Comparison of ENCODE assay signal across 12 mouse cellular contexts in genomic region chr10:115248041-115248440, GRCm38 (mm10). TPM values are rescaled to one million over a fixed set of nuclear protein-coding genes. Genes with fewer than 3 reads are reported as not detected.
DNase-seq lines count a peak whose midpoint lies in the region; ATAC-seq and TF ChIP-seq lines count a peak whose summit lies in the region.
"Had no signal": no experiment of that assay in that cellular context is flagged by ENCODE, and none has a peak within 500 bp of the region (broad histone marks: within the 10 kb centered on the region; RNA-seq: fewer than 3 reads in every experiment).

No protein-coding gene starts in this region.

- no peaks in the 10 kb centered on the region for H3K27me3 ChIP-seq in hindbrain, postnatal 0 days (ENCODE audit: insufficient read depth, low read length)
- H3K27me3 ChIP-seq in hindbrain, embryonic 14.5 days (ENCODE audit: control insufficient read depth, insufficient read depth, low read length), result no peaks in the 10 kb centered on the region
- H3K27me3 ChIP-seq in kidney, adult 2 months (replicated peaks; ENCODE audit: control insufficient read depth, insufficient read depth, low read length), result no peaks in the 10 kb centered on the region
- H3K27me3 ChIP-seq in liver, embryonic 16.5 days (ENCODE audit: control insufficient read depth, insufficient read depth, low read depth, low read length), result no peaks in the 10 kb centered on the region
- H3K27me3 ChIP-seq: Patski had no signal

- no peak for DNase-seq in hindbrain, postnatal 0 days (ENCODE audit: low spot score)
- DNase-seq in hindbrain, embryonic 14.5 days (ENCODE audit: low spot score), result no peak
- DNase-seq in cerebellum, adult 18-20 months, result peak; percentile 38 to 49
- peak; percentile 35 for DNase-seq in kidney, adult 2 months
- no peak for DNase-seq in ovary, postnatal 36 days (ENCODE audit: low spot score)
- DNase-seq in frontal cortex, postnatal 14 days (ENCODE audit: low spot score in 2 of 2), result no peak
- no peak for DNase-seq in thymus, postnatal 25 days
- DNase-seq: lung, postnatal 10 days had no signal

- H3K36me3 ChIP-seq in hindbrain, postnatal 0 days (ENCODE audit: insufficient read depth, low read length), result no peaks in the 10 kb centered on the region
- H3K36me3 ChIP-seq in hindbrain, embryonic 14.5 days (replicated peaks; ENCODE audit: control insufficient read depth, insufficient read depth), result no peaks in the 10 kb centered on the region
- H3K36me3 ChIP-seq in kidney, adult 2 months (ENCODE audit: control insufficient read depth, insufficient read depth, low read length), result no peaks in the 10 kb centered on the region
- H3K36me3 ChIP-seq in liver, embryonic 16.5 days (ENCODE audit: control insufficient read depth, insufficient read depth), result no peaks in the 10 kb centered on the region

- no peak overlapping the region for H3K9ac ChIP-seq in hindbrain, postnatal 0 days (replicated peaks; ENCODE audit: low read length)
- no peak overlapping the region for H3K9ac ChIP-seq in hindbrain, embryonic 14.5 days
- H3K9ac ChIP-seq in liver, embryonic 16.5 days (ENCODE audit: low read depth, low read length), result peak overlapping the region; percentile 26; the same call in 1 of the 2 replicates

- no peaks in the 10 kb centered on the region for H3K9me3 ChIP-seq in hindbrain, postnatal 0 days (ENCODE audit: low read length)
- no peaks in the 10 kb centered on the region for H3K9me3 ChIP-seq in hindbrain, embryonic 14.5 days (ENCODE audit: control insufficient read depth, low read length)
- H3K9me3 ChIP-seq in liver, embryonic 16.5 days (replicated peaks; ENCODE audit: control insufficient read depth, low read length), result no peaks in the 10 kb centered on the region

- no peak for ATAC-seq in hindbrain, postnatal 0 days
- no peak for ATAC-seq in hindbrain, embryonic 14.5 days (ENCODE audit: low FRiP score)
- no peak for ATAC-seq in liver, embryonic 16.5 days (ENCODE audit: low read depth)
- ATAC-seq: forebrain, embryonic 14.5 days; Patski had no signal

- TF ChIP-seq POLR2A in kidney, adult 2 months (IDR thresholded peaks at IDR 0.05; ENCODE audit: low read depth, low read length), result no peak

- no peak overlapping the region for H3K4me3 ChIP-seq in hindbrain, postnatal 0 days (ENCODE audit: low read length)
- H3K4me3 ChIP-seq in hindbrain, embryonic 14.5 days (replicated peaks; ENCODE audit: low read length), result no peak overlapping the region
- no peak overlapping the region for H3K4me3 ChIP-seq in kidney, adult 2 months (ENCODE audit: insufficient read depth, low read depth, low read length)
- no peak overlapping the region for H3K4me3 ChIP-seq in liver, embryonic 16.5 days (ENCODE audit: low read depth, low read length)

- peak overlapping the region; percentile 33 for H3K4me2 ChIP-seq in hindbrain, postnatal 0 days (ENCODE audit: low read depth, low read length)
- no peak overlapping the region for H3K4me2 ChIP-seq in hindbrain, embryonic 14.5 days (replicated peaks)
- H3K4me2 ChIP-seq in liver, embryonic 16.5 days (ENCODE audit: low read depth, low read length), result peak overlapping the region; percentile 40

- peaks cover 12% of the 10 kb centered on the region; the same call in 1 of the 2 replicates for H3K4me1 ChIP-seq in hindbrain, postnatal 0 days (ENCODE audit: insufficient read depth, low read length)
- peaks cover 12% of the 10 kb centered on the region for H3K4me1 ChIP-seq in hindbrain, embryonic 14.5 days (replicated peaks; ENCODE audit: control insufficient read depth, insufficient read depth, low read length)
- peaks cover 7% of the 10 kb centered on the region; the same call in 1 of the 2 replicates for H3K4me1 ChIP-seq in kidney, adult 2 months (ENCODE audit: control insufficient read depth, insufficient read depth, low read length)
- peaks cover 37% of the 10 kb centered on the region for H3K4me1 ChIP-seq in liver, embryonic 16.5 days (ENCODE audit: control insufficient read depth, low read depth, low read length)

- WGBS in hindbrain, postnatal 0 days, result 30% methylated on average over 7 of the region's 7 CpGs
- 29% methylated on average over 7 of the region's 7 CpGs for WGBS in hindbrain, embryonic 14.5 days
- 15% methylated on average over 7 of the region's 7 CpGs for WGBS in kidney, adult 2 months
- 5% methylated on average over 7 of the region's 7 CpGs for WGBS in liver, embryonic 16.5 days (ENCODE audit: insufficient replicate concordance)

- no peak overlapping the region for H3K27ac ChIP-seq in hindbrain, postnatal 0 days
- no peak overlapping the region for H3K27ac ChIP-seq in hindbrain, embryonic 14.5 days
- no peak overlapping the region for H3K27ac ChIP-seq in kidney, adult 2 months (ENCODE audit: insufficient read depth, low read depth, low read length)
- H3K27ac ChIP-seq in liver, embryonic 16.5 days (ENCODE audit: low read length), result peak overlapping the region; percentile 62
- H3K27ac ChIP-seq: stomach, postnatal 0 days had no signal

- TF ChIP-seq CTCF in hindbrain, postnatal 0 days (IDR thresholded peaks at IDR 0.05; ENCODE audit: low read depth), result no peak
- no peak for TF ChIP-seq CTCF in kidney, adult 2 months (conservative IDR thresholded peaks at IDR 0.05; ENCODE audit: insufficient read depth, insufficient read length, low read depth, low read length)

RNA-seq across cellular contexts. Expression of gene Tbc1d15, which starts 3.2 kb away (rescaled TPM):
- total RNA-seq in hindbrain, postnatal 0 days (2014; rRNA removed), result 6.1 and 8.5 TPM in 2 replicates
- 30.2 and 36.1 TPM in 2 replicates for polyA plus RNA-seq in hindbrain, postnatal 0 days (2015; fragmentation: Nextera tagmentation; extraction: Ambion mirVana)
- polyA plus RNA-seq in hindbrain, embryonic 14.5 days (2014; fragmentation: Nextera tagmentation; extraction: Ambion mirVana), result 35.0 and 45.0 TPM in 2 replicates
- 7.9 and 13.1 TPM in 2 replicates for polyA plus RNA-seq in kidney, adult 2 months (2012; rRNA removed)
- 33.5 and 35.6 TPM in 2 replicates for polyA plus RNA-seq in liver, embryonic 16.5 days (2015; fragmentation: Nextera tagmentation; extraction: Ambion mirVana)

Comparison
In these comparisons a context has a peak if more than half of its experiments do, and no peak if none do; other contexts are left out.
1. DNase-seq: peak in cerebellum, adult 18-20 months (2 of 2) and kidney, adult 2 months (single experiment); none in hindbrain, postnatal 0 days (single experiment), hindbrain, embryonic 14.5 days (single experiment), ovary, postnatal 36 days (single experiment), frontal cortex, postnatal 14 days (0 of 2) and thymus, postnatal 25 days (single experiment).